Mouse (Mus musculus) c-Kit-positive CD71-negative TER-119-negative erythroid progenitor cells, embryonic 14.5 days (primary cell): ENCODE results near the gene Rbm38.

Experiments used
- DNase-seq: peaks from one replicate; pipeline ENCODE4 v3.0.0-alpha.2; 2013; ENCODE audit warnings: low read depth

Gene Rbm38

GRCm38 (mm10) chr2:173014741-173015287 lies 5.5 kb upstream of the Rbm38 start:
- DNase-seq = no peak

GRCm38 (mm10) chr2:173017940-173018339 lies 2.4 kb upstream of the Rbm38 start:
- DNase-seq = no peak

DNA sequence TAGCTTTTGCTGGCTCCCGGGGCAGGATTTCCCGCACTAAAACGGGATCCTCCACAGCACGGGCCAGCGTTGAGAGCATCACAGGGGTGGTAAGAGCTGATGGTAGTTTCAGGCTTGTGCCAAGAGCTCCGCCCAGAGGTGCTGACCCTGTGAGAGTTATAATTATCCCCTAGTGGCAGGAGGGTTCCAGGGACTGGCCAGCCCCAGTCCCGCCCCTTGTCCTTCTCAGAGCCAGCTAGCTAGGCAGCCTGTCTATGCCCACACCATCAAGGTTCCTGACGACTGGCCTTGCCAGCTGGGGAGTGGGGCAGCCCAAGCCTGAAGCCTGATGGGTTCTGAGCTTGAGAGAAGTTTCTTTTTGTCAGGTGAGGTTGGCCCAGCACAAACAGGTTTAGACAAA lies 1.7 kb upstream of the Rbm38 start:
- DNase-seq = no peak

GRCm38 (mm10) chr2:173019322-173019721 lies 976 bp upstream of the Rbm38 start:
- DNase-seq = no peak

DNA sequence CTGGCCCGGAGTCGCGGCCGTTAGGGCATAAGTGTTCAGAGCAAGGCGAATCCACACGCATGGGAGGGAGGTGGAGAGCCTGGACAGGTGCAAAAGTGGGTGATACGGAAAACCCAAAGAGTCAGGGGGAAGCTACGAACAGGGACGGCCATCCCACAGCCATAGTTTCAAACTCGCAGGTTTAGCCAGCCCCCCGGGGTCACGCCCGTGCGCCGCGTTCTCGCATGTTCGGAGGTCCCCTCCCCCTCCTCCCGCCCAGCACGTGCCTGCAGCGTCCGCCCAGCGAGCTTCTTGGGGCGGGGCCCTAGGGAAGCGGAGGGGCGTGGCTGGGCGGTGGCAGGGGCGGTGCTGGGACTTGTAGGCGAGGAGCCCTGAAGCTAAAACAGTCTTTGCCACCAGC lies 508 bp upstream of the Rbm38 start:
- no peak for DNase-seq

DNA sequence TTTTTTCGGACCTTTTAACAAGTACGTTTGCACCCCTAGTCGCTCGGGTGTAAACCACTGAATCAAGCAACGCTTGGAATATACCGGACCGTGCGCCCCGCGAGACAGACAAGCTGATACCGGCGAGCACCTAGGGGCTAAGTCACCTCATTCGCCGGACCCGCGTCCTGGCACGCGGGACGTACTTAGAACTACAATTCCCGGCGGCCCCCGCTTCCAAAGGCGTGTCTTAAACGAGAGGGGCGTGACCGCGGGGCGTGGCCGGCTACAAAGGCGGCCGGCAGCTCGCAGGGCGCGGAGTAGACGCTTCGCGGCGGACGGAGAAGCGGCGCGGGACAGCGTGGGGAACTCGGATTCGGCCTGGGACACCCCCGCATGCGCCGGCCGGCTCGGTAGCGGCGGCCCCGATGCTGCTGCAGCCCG lies 1.3 kb downstream of the Rbm38 start:
- peak; percentile 86 for DNase-seq

GRCm38 (mm10) chr2:173022056-173022681 lies 1.9 kb downstream of the Rbm38 start:
- no peak for DNase-seq

DNA sequence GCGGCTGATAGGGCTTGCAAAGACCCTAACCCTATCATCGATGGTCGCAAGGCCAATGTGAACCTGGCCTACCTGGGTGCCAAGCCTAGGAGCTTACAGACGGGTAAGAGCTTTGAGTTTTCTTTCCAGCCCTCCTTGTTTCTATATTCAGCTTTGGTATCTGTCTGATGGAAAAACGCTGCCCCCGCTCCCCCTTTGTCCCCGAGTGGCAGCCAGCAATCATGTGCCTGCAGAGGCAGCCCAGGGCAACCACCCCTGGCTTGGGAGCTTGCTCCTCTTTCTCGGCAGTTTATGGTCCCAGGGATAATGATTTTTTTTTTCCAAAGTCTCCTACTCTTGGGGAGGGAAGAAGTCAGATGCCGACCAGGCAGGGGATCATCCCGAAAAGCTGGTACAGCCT lies 2.5 kb downstream of the Rbm38 start:
- DNase-seq = no peak

GRCm38 (mm10) chr2:173023371-173023851 lies 3.1 kb downstream of the Rbm38 start:
- DNase-seq = no peak

- DNase-seq = no peak
Observed at GRCm38 (mm10) chr2:173023966-173024365, 3.7 kb downstream of the Rbm38 start.

- no peak for DNase-seq
Observed at GRCm38 (mm10) chr2:173024392-173024791, 4.1 kb downstream of the Rbm38 start.

GRCm38 (mm10) chr2:173024938-173025337 lies 4.6 kb downstream of the Rbm38 start:
- DNase-seq = no peak

DNA sequence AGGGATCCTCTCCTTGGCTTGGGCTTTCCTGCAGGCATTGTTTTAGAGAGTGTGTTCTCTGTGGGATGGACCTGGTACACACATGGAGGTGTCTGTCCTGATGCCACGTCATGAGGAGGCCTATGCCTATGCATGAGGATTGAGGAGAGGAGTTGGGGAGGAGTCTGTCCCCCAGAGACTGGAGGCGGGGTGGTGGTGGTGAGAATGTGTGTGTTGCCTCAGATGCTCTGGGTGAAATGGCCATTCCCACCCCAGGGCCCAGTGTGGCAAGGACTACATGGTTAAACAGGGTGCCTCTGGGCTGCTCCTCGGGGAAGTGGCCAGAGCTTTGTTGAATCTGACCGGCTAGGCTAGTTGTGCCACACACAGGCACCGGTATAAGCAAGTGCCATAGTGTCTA lies 6.0 kb downstream of the Rbm38 start:
- DNase-seq = no peak

DNA sequence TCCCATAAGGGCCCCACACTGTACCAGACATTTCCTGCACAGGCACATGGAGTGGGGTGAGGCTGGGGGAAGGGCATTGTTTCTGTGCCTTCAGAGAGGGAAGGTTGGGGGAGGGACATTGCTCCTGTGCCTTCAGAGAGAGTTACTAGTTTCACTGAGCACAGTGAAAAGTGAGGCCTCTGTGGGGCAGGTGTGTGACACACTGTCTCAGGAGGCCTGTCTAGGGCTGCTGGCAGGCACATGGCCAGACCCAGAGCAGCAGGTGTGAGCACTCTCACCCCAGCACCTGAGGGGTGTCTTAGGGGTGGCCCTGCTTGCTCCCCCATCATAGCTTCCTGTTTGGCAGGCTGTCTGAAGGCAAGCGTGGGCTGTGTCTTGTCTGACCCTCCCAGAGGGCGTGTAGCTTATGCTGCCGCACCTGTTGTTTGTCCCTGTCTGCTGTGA lies 6.4 kb downstream of the Rbm38 start:
- DNase-seq = no peak

- DNase-seq = no peak
Observed at GRCm38 (mm10) chr2:173027169-173027823, 7.0 kb downstream of the Rbm38 start.

GRCm38 (mm10) chr2:173027824-173028495 lies 7.7 kb downstream of the Rbm38 start:
- no peak for DNase-seq

- DNase-seq = no peak
Observed at GRCm38 (mm10) chr2:173028508-173029031, 8.3 kb downstream of the Rbm38 start.

- no peak for DNase-seq
Observed at GRCm38 (mm10) chr2:173030591-173031338, 10.5 kb downstream of the Rbm38 start.

GRCm38 (mm10) chr2:173033531-173033930 lies 13.2 kb downstream of the Rbm38 start:
- DNase-seq = no peak

GRCm38 (mm10) chr2:173034998-173035397 lies 14.7 kb downstream of the Rbm38 start:
- DNase-seq = no peak

DNA sequence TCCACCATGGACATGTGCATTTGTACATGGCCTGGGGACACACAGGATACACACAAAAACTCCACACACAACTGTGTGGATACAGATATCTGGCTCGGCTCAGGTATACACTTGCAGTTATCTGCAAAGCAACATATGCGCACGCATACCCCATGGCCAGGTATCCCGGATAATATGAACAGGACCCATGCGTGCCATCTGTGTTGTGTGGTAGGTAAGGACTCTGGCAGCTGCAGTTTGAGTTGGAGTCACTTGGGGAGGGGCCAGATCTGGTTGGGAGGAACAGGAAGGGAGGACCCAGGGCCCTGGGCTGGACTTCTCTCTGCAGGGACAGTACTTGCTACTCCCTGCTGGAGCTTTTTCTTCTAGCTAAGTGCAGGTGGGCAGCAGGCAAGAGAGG lies 15.4 kb downstream of the Rbm38 start:
- DNase-seq = no peak

GRCm38 (mm10) chr2:173036055-173036454 lies 15.8 kb downstream of the Rbm38 start:
- DNase-seq = no peak
